Mouse (Mus musculus) forebrain, embryonic 14.5 days (tissue): ENCODE measurements at regions not wholly inside any gene's neighbourhood (a gene's known extent, or its start where the extent isn't known, plus 50 kb on each side); places are given as distances from the start of the nearest gene placed in this dataset.
A peak's percentile ranks its signal among the peaks of the same experiment; 100 is the strongest.

Experiments
- ATAC-seq: fragments of 200-750 bp; cut with Nextera tagmentation; 2 replicates; pipeline ENCODE4 v1.8.0; 2017; ENCODE audit warnings: mild to moderate bottlenecking, moderate library complexity
- DNase-seq: peaks from one replicate; pipeline ENCODE4 v3.0.0-alpha.2; 2015; ENCODE audit warnings: low spot score
- H3K27ac ChIP-seq: fragments of 300-500 bp; sonication (generic); 2 replicates; pipeline ENCODE4 v1.5.1; 2014; ENCODE audit warnings: low read depth, mild to moderate bottlenecking, control low read depth, low read length, moderate library complexity
- H3K27me3 ChIP-seq: fragments of 300-500 bp; sonication (generic); replicated peaks from 2 replicates; pipeline ENCODE4 v1.6.1; 2014; ENCODE audit warnings: low read length, control low read depth, mixed read lengths; ENCODE audit not compliant: control insufficient read depth, insufficient read depth
- H3K36me3 ChIP-seq: fragments of 300-500 bp; sonication (generic); 2 replicates; pipeline ENCODE4 v1.6.1; 2014; ENCODE audit warnings: low read length, control low read depth; ENCODE audit not compliant: control insufficient read depth, insufficient read depth
- H3K4me1 ChIP-seq: fragments of 300-500 bp; sonication (generic); 2 replicates; pipeline ENCODE4 v1.6.1; 2014; ENCODE audit warnings: antibody characterized with exemption, low read length, control low read depth; ENCODE audit not compliant: control insufficient read depth, insufficient read depth
- H3K4me2 ChIP-seq: fragments of 300-500 bp; sonication (generic); 2 replicates; pipeline ENCODE4 v1.6.1; 2014; ENCODE audit warnings: mild to moderate bottlenecking, control low read depth, low read length
- H3K4me3 ChIP-seq: fragments of 300-500 bp; sonication (generic); 2 replicates; pipeline ENCODE4 v1.5.1; 2014; ENCODE audit warnings: low read depth, low read length, control low read depth
- H3K9ac ChIP-seq: fragments of 300-500 bp; sonication (generic); 2 replicates; pipeline ENCODE4 v1.6.1; 2014; ENCODE audit warnings: mild to moderate bottlenecking, low read length, control low read depth, moderate library complexity
- H3K9me3 ChIP-seq: fragments of 300-500 bp; sonication (generic); replicated peaks from 2 replicates; pipeline ENCODE4 v1.6.1; 2016; ENCODE audit warnings: low read length, control low read depth, mixed read lengths; ENCODE audit not compliant: control insufficient read depth
- WGBS: fragments of 180-500 bp; shearing (Covaris S2); extraction: QIAGEN DNeasy Blood & Tissue Kit; methylation state at CpG from one replicate; pipeline ENCODE4 v1.1.7; 2014; 5-methylcytosine and 5-hydroxymethylcytosine counted together

GRCm38 (mm10) chr12:10135915-10136314 is 233.9 kb upstream of the Nt5c1b start:
- no peak for DNase-seq
- WGBS, result 67% methylated on average over 2 of the region's 2 CpGs
- no peak overlapping the region for H3K9ac ChIP-seq

GRCm38 (mm10) chr12:10140131-10140530 is 229.6 kb upstream of the Nt5c1b start:
- H3K9ac ChIP-seq, result no peak overlapping the region
- no peak overlapping the region for H3K4me2 ChIP-seq
- no peaks in the 10 kb centered on the region for H3K9me3 ChIP-seq
- no peaks in the 10 kb centered on the region for H3K27me3 ChIP-seq
- no peak overlapping the region for H3K4me3 ChIP-seq
- DNase-seq, result no peak
- H3K36me3 ChIP-seq, result no peaks in the 10 kb centered on the region
- no peak overlapping the region for H3K27ac ChIP-seq
- no peaks in the 10 kb centered on the region for H3K4me1 ChIP-seq
- ATAC-seq, result no peak

More at GRCm38 (mm10) chr12:10135915-10136314, 233.9 kb upstream of the Nt5c1b start:
- H3K9me3 ChIP-seq, result no peaks in the 10 kb centered on the region
- no peak overlapping the region for H3K4me3 ChIP-seq
- no peak overlapping the region for H3K27ac ChIP-seq
- H3K36me3 ChIP-seq, result no peaks in the 10 kb centered on the region
- no peaks in the 10 kb centered on the region for H3K27me3 ChIP-seq
- H3K4me2 ChIP-seq, result no peak overlapping the region
- no peaks in the 10 kb centered on the region for H3K4me1 ChIP-seq
- no peak for ATAC-seq

GRCm38 (mm10) chr12:10160837-10161236 is 208.9 kb upstream of the Nt5c1b start:
- Histone ChIP-seq H3K4me1 (no peaks in the 10 kb centered on the region), H3K27ac (no peak overlapping the region), H3K9me3 (no peaks in the 10 kb centered on the region), H3K4me2 (no peak overlapping the region), H3K27me3 (no peaks in the 10 kb centered on the region), H3K9ac (no peak overlapping the region), H3K36me3 (no peaks in the 10 kb centered on the region), H3K4me3 (no peak overlapping the region)
- 83% methylated on average over 1 of the region's 1 CpGs for WGBS
- ATAC-seq, result no peak
- no peak for DNase-seq

- no peaks in the 10 kb centered on the region for H3K4me1 ChIP-seq
- H3K4me3 ChIP-seq, result no peak overlapping the region
- H3K27ac ChIP-seq, result no peak overlapping the region
- DNase-seq (no peak), ATAC-seq (no peak)
- no peak overlapping the region for H3K9ac ChIP-seq
- H3K27me3 ChIP-seq, result no peaks in the 10 kb centered on the region
- no peaks in the 10 kb centered on the region for H3K36me3 ChIP-seq
- no peak overlapping the region for H3K4me2 ChIP-seq
- H3K9me3 ChIP-seq, result no peaks in the 10 kb centered on the region
Observed at GRCm38 (mm10) chr12:10168042-10168441, 201.7 kb upstream of the Nt5c1b start.

- no peak overlapping the region for H3K4me2 ChIP-seq
- no peaks in the 10 kb centered on the region for H3K36me3 ChIP-seq
- H3K4me3 ChIP-seq, result no peak overlapping the region
- H3K9me3 ChIP-seq, result no peaks in the 10 kb centered on the region
- H3K9ac ChIP-seq, result no peak overlapping the region
- ATAC-seq, result no peak
- DNase-seq, result no peak
- no peaks in the 10 kb centered on the region for H3K27me3 ChIP-seq
- no peaks in the 10 kb centered on the region for H3K4me1 ChIP-seq
- H3K27ac ChIP-seq, result no peak overlapping the region
Observed at GRCm38 (mm10) chr12:10168581-10168980, 201.2 kb upstream of the Nt5c1b start.

GRCm38 (mm10) chr12:10178718-10179117 is 191.1 kb upstream of the Nt5c1b start:
- H3K36me3 ChIP-seq, result no peaks in the 10 kb centered on the region
- no peaks in the 10 kb centered on the region for H3K9me3 ChIP-seq
- DNase-seq, result no peak
- H3K27me3 ChIP-seq, result no peaks in the 10 kb centered on the region
- no peaks in the 10 kb centered on the region for H3K4me1 ChIP-seq
- ATAC-seq, result no peak
- no peak overlapping the region for H3K4me2 ChIP-seq
- no peak overlapping the region for H3K4me3 ChIP-seq
- 95% methylated on average over 4 of the region's 4 CpGs for WGBS
- H3K27ac ChIP-seq, result no peak overlapping the region
- no peak overlapping the region for H3K9ac ChIP-seq

GRCm38 (mm10) chr12:10179147-10179814 is 190.5 kb upstream of the Nt5c1b start:
- Histone ChIP-seq H3K4me3 (no peak overlapping the region), H3K36me3 (no peaks in the 10 kb centered on the region), H3K27me3 (no peaks in the 10 kb centered on the region), H3K4me2 (no peak overlapping the region), H3K27ac (no peak overlapping the region), H3K9me3 (no peaks in the 10 kb centered on the region), H3K4me1 (no peaks in the 10 kb centered on the region), H3K9ac (no peak overlapping the region)
- DNase-seq, result no peak
- ATAC-seq, result no peak
- 3% methylated on average over 1 of the region's 1 CpGs for WGBS

GRCm38 (mm10) chr12:10179815-10180468 is 189.8 kb upstream of the Nt5c1b start:
- ATAC-seq, result no peak
- H3K4me2 ChIP-seq, result no peak overlapping the region
- H3K27me3 ChIP-seq, result no peaks in the 10 kb centered on the region
- no peak overlapping the region for H3K9ac ChIP-seq
- H3K4me1 ChIP-seq, result no peaks in the 10 kb centered on the region
- H3K27ac ChIP-seq, result no peak overlapping the region
- DNase-seq, result no peak
- H3K36me3 ChIP-seq, result no peaks in the 10 kb centered on the region
- 45% methylated on average over 3 of the region's 3 CpGs for WGBS
- no peaks in the 10 kb centered on the region for H3K9me3 ChIP-seq
- H3K4me3 ChIP-seq, result no peak overlapping the region

- Histone ChIP-seq H3K4me1 (no peaks in the 10 kb centered on the region), H3K9me3 (no peaks in the 10 kb centered on the region), H3K27me3 (no peaks in the 10 kb centered on the region), H3K4me3 (no peak overlapping the region), H3K9ac (no peak overlapping the region), H3K27ac (no peak overlapping the region), H3K36me3 (no peaks in the 10 kb centered on the region), H3K4me2 (no peak overlapping the region)
- DNase-seq (peak; percentile 4), ATAC-seq (no peak)
Observed at GRCm38 (mm10) chr12:10182589-10182988, 187.2 kb upstream of the Nt5c1b start.
